Mouse (Mus musculus): ENCODE results near the gene Rassf3. TPM values are rescaled to one million over a fixed set of nuclear protein-coding genes. Genes with fewer than 3 reads are reported as not detected.

Rassf3 gene
- total and polyA plus RNA-seq, 3 experiments = 0.07 to 0.66 TPM; not detected in 1

DNA sequence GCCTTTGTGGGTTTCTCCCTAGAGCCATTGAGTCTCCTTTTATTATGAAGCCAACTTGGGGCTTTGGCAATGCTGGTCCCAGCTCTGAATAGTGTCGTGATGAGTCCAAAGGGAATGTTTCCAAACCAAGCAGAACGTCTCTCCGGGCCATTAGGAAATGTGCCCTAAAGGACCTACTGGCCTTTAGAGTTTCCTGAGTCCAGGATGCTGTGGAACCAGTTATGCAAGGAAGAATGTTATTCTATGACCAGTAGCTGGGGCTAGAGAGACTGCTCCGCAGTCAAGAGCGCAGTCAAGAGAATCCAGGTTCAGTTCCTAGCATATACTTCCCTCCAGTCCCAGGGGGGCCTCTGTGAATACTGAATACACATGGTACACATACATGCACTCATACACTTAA is 23.9 kb upstream of the Rassf3 start:
- DNase-seq (ENCODE audit: low spot score) = no peak
- no peak for TF ChIP-seq GATA1 (IDR thresholded peaks at IDR 0.05; ENCODE audit: borderline replicate concordance, low read length)
- TF ChIP-seq TAL1 (conservative IDR thresholded peaks at IDR 0.05; ENCODE audit: low read depth, low read length) = no peak
- no peak for TF ChIP-seq GATA2 (IDR thresholded peaks at IDR 0.05; ENCODE audit: borderline replicate concordance, low read depth, low read length)
- no peak for TF ChIP-seq POLR2AphosphoS5 (IDR thresholded peaks at IDR 0.05; ENCODE audit: insufficient replicate concordance, low read depth, low read length)
- no peak for TF ChIP-seq CTCF (IDR thresholded peaks at IDR 0.05; ENCODE audit: low read depth, low read length)
- Histone ChIP-seq H3K4me3 (ENCODE audit: low read depth, low read length) (no peak overlapping the region), H3K9me3 (replicated peaks) (no peaks in the 10 kb centered on the region), H3K4me1 (ENCODE audit: insufficient read depth, low read depth, low read length) (no peaks in the 10 kb centered on the region), H3K27me3 (ENCODE audit: insufficient read depth, low read length) (peaks cover under 1% of the 10 kb centered on the region; the same call in 1 of the 2 replicates), H3K36me3 (replicated peaks) (no peaks in the 10 kb centered on the region)
- ATAC-seq (ENCODE audit: extremely low read depth, insufficient number of reproducible peaks, low FRiP score, poor library complexity, severe bottlenecking) = no peak

DNA sequence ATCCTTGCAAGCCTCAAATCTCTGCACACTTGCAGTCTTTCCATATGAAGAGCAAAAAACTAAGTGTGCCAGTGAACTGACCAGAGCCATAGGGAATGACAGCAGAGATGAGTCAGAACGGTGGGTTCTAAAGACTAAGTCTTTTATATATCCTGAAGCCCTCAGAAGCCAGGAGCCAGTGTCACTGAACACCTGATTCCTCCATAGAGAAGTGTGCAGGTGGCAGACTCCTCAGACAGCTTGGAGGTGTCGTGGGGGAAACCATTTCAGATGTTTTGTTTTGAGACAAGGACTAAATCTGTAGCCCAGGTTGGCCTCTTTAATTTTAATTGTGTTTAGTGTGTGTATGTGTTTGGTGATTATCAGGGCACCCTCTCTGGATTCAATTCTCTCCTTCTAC is 22.9 kb upstream of the Rassf3 start:
- Histone ChIP-seq H3K27me3 (ENCODE audit: insufficient read depth, low read length) (peaks cover 3% of the 10 kb centered on the region; the same call in 1 of the 2 replicates), H3K4me1 (ENCODE audit: insufficient read depth, low read depth, low read length) (no peaks in the 10 kb centered on the region), H3K36me3 (replicated peaks) (no peaks in the 10 kb centered on the region), H3K4me3 (ENCODE audit: low read depth, low read length) (no peak overlapping the region), H3K9me3 (replicated peaks) (no peaks in the 10 kb centered on the region)
- ATAC-seq (ENCODE audit: extremely low read depth, insufficient number of reproducible peaks, low FRiP score, poor library complexity, severe bottlenecking) (no peak), DNase-seq (ENCODE audit: low spot score) (no peak)
- TF ChIP-seq GATA1 (IDR thresholded peaks at IDR 0.05; ENCODE audit: borderline replicate concordance, low read length) (no peak), GATA2 (IDR thresholded peaks at IDR 0.05; ENCODE audit: borderline replicate concordance, low read depth, low read length) (no peak), CTCF (IDR thresholded peaks at IDR 0.05; ENCODE audit: low read depth, low read length) (no peak), POLR2AphosphoS5 (IDR thresholded peaks at IDR 0.05; ENCODE audit: insufficient replicate concordance, low read depth, low read length) (no peak), TAL1 (conservative IDR thresholded peaks at IDR 0.05; ENCODE audit: low read depth, low read length) (no peak)

DNA sequence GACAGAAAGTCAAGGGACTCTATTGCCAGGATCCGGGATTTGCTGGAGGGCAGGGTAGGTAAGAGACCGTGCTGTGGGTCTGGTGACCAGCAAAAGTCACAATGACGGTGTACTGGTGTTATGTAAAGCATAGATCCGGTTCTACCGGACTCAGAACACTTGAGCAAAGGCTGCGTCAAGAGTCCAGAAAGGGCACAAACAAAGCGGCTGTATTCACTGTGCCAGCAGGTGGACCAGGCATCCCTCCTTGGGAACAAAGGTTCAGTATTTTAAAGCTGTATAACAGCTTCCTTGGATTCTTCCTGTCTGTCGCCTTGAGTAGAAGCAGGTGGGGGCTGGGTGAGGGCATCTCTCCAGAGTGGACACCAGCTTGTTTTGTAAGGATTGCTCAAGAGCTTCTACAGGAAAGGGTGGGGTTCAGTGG is 22.3 kb upstream of the Rassf3 start:
- no peak overlapping the region for H3K4me3 ChIP-seq (ENCODE audit: low read depth, low read length)
- H3K36me3 ChIP-seq (replicated peaks) = no peaks in the 10 kb centered on the region
- TF ChIP-seq GATA1 (IDR thresholded peaks at IDR 0.05; ENCODE audit: borderline replicate concordance, low read length) (no peak), TAL1 (conservative IDR thresholded peaks at IDR 0.05; ENCODE audit: low read depth, low read length) (no peak), GATA2 (IDR thresholded peaks at IDR 0.05; ENCODE audit: borderline replicate concordance, low read depth, low read length) (no peak), CTCF (IDR thresholded peaks at IDR 0.05; ENCODE audit: low read depth, low read length) (no peak), POLR2AphosphoS5 (IDR thresholded peaks at IDR 0.05; ENCODE audit: insufficient replicate concordance, low read depth, low read length) (no peak)
- DNase-seq (ENCODE audit: low spot score) (no peak), ATAC-seq (ENCODE audit: extremely low read depth, insufficient number of reproducible peaks, low FRiP score, poor library complexity, severe bottlenecking) (no peak)
- peaks cover 7% of the 10 kb centered on the region; the same call in 1 of the 2 replicates for H3K27me3 ChIP-seq (ENCODE audit: insufficient read depth, low read length)
- H3K4me1 ChIP-seq (ENCODE audit: insufficient read depth, low read depth, low read length) = 0 out of 2 replicates have a peak, but pooled peaks cover 1% of the 10 kb centered on the region
- no peaks in the 10 kb centered on the region for H3K9me3 ChIP-seq (replicated peaks)

DNA sequence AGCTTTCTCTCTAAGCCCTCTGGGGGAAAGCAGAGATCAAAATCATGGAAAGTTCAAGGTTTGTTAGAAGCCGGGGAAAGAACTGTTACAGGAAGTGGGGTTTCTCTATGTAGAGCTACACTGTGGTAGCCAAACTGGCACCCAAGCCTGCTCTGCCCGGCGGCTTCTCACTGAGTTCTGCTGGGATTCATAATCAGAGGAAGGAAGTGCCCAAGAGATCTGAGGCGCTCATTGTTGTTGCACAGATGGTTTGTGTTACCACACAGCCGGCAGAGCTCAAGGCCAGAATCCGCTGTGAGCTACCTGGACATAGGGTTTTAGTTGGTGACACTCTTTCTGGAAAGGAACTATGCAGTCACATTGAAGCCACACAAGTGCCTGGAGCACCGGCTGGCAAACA is 21.8 kb upstream of the Rassf3 start:
- Histone ChIP-seq H3K9me3 (replicated peaks) (no peaks in the 10 kb centered on the region), H3K27me3 (ENCODE audit: insufficient read depth, low read length) (peaks cover 10% of the 10 kb centered on the region; the same call in 1 of the 2 replicates), H3K4me3 (ENCODE audit: low read depth, low read length) (no peak overlapping the region), H3K4me1 (ENCODE audit: insufficient read depth, low read depth, low read length) (peaks cover 5% of the 10 kb centered on the region; the same call in 1 of the 2 replicates), H3K36me3 (replicated peaks) (no peaks in the 10 kb centered on the region)
- no peak for DNase-seq (ENCODE audit: low spot score)
- ATAC-seq (ENCODE audit: extremely low read depth, insufficient number of reproducible peaks, low FRiP score, poor library complexity, severe bottlenecking) = no peak
- TF ChIP-seq GATA2 (IDR thresholded peaks at IDR 0.05; ENCODE audit: borderline replicate concordance, low read depth, low read length) (no peak), CTCF (IDR thresholded peaks at IDR 0.05; ENCODE audit: low read depth, low read length) (no peak), TAL1 (conservative IDR thresholded peaks at IDR 0.05; ENCODE audit: low read depth, low read length) (no peak), POLR2AphosphoS5 (IDR thresholded peaks at IDR 0.05; ENCODE audit: insufficient replicate concordance, low read depth, low read length) (no peak), GATA1 (IDR thresholded peaks at IDR 0.05; ENCODE audit: borderline replicate concordance, low read length) (no peak)

DNA sequence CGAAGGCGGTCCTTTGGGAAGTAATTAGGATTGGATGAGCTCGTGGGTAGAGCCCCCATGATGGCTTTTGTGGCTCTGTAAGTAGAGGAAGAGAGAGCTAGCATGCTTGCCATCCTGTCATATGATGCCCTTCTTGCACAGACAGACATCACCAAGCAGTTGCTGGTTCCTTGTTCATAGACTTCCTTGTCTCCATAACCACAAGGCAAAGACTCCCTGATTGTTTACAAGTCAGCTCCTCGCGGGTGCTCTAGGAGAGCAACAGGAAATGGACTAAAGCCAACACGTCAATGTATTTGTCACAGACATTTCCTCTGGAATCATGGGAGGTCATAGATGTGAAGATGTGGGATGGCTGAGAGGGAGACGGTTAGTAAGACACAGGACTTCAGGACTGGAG is 20.5 kb upstream of the Rassf3 start:
- peaks cover 13% of the 10 kb centered on the region for H3K4me1 ChIP-seq (ENCODE audit: insufficient read depth, low read depth, low read length)
- H3K36me3 ChIP-seq (replicated peaks) = no peaks in the 10 kb centered on the region
- H3K4me3 ChIP-seq (ENCODE audit: low read depth, low read length) = no peak overlapping the region
- DNase-seq (ENCODE audit: low spot score) (no peak), ATAC-seq (ENCODE audit: extremely low read depth, insufficient number of reproducible peaks, low FRiP score, poor library complexity, severe bottlenecking) (no peak)
- no peak for TF ChIP-seq TAL1 (conservative IDR thresholded peaks at IDR 0.05; ENCODE audit: low read depth, low read length)
- no peak for TF ChIP-seq CTCF (IDR thresholded peaks at IDR 0.05; ENCODE audit: low read depth, low read length)
- TF ChIP-seq GATA1 (IDR thresholded peaks at IDR 0.05; ENCODE audit: borderline replicate concordance, low read length) = no peak
- TF ChIP-seq POLR2AphosphoS5 (IDR thresholded peaks at IDR 0.05; ENCODE audit: insufficient replicate concordance, low read depth, low read length) = no peak
- TF ChIP-seq GATA2 (IDR thresholded peaks at IDR 0.05; ENCODE audit: borderline replicate concordance, low read depth, low read length) = no peak
- H3K9me3 ChIP-seq (replicated peaks) = no peaks in the 10 kb centered on the region
- H3K27me3 ChIP-seq (ENCODE audit: insufficient read depth, low read length) = peaks cover 10% of the 10 kb centered on the region; the same call in 1 of the 2 replicates

DNA sequence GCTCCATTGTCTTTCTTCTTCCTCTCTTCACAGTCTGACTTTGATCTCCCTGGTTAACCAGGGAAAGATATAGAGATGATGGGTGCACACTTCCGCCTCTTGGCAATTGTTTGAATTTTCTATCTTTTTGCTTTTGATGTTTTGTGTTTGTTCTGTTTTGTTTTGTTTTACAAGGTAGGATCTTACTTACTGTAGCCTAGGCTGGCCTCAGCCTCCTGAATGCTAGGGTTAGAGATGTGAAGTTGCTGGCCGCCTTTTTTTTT is 17.9 kb upstream of the Rassf3 start:
- H3K27me3 ChIP-seq (ENCODE audit: insufficient read depth, low read length) = peaks cover 10% of the 10 kb centered on the region; the same call in 1 of the 2 replicates
- H3K4me1 ChIP-seq (ENCODE audit: insufficient read depth, low read depth, low read length) = peaks cover 13% of the 10 kb centered on the region
- H3K36me3 ChIP-seq (replicated peaks) = no peaks in the 10 kb centered on the region
- no peaks in the 10 kb centered on the region for H3K9me3 ChIP-seq (replicated peaks)
- ATAC-seq (ENCODE audit: extremely low read depth, insufficient number of reproducible peaks, low FRiP score, poor library complexity, severe bottlenecking) (no peak), DNase-seq (ENCODE audit: low spot score) (no peak)
- H3K4me3 ChIP-seq (ENCODE audit: low read depth, low read length) = no peak overlapping the region
- TF ChIP-seq GATA1 (IDR thresholded peaks at IDR 0.05; ENCODE audit: borderline replicate concordance, low read length) = no peak
- no peak for TF ChIP-seq TAL1 (conservative IDR thresholded peaks at IDR 0.05; ENCODE audit: low read depth, low read length)
- TF ChIP-seq GATA2 (IDR thresholded peaks at IDR 0.05; ENCODE audit: borderline replicate concordance, low read depth, low read length) = no peak
- TF ChIP-seq POLR2AphosphoS5 (IDR thresholded peaks at IDR 0.05; ENCODE audit: insufficient replicate concordance, low read depth, low read length) = no peak
- TF ChIP-seq CTCF (IDR thresholded peaks at IDR 0.05; ENCODE audit: low read depth, low read length) = no peak
